Mouse (Mus musculus) layer of hippocampus, postnatal 25 days (tissue): Measurements from ENCODE around the gene Lcn11. TPM values are rescaled to one million over a fixed set of nuclear protein-coding genes. Genes with fewer than 3 reads are reported as not detected.
"Not testable (repeated sequence)": the region's sequence is repeated elsewhere in the genome, so short reads cannot be mapped to it uniquely, and the experiment has no call there.

Source experiments
- DNase-seq, 2 experiments: peaks; one replicate each; pipeline ENCODE4 v3.0.0; 2022; ENCODE audit warnings: mixed read lengths in 2 of 2, low spot score in 1 of 2; ENCODE audit errors: extremely low spot score in 1 of 2
- total RNA-seq, 2 experiments: library from RNA; stranded (reverse); gene quantifications; 2 replicates each; pipeline ENCODE4 v1.2.3; 2021

Gene Lcn11
- total RNA-seq = not detected

DNA sequence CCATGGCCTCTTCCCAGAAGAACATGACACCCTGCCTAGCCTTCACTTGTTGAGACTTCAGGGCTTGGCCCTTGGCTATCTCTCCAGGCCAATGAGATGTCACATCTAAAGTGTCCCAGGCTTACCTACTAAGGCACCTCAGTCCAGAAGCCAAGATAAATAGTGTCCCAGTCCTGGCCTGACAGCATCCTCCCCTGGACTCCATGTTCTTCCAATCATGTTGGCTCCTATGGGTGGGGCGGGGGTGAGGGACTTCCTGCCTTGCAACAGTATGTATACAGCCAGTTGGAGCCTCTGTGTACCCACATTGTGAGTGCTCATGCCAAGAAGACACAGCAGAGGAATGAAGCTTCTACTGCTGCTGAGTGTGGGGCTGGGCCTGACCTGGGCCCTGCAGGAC lies at the start of gene Lcn11:
Gene Lcn11 (plus strand): TSS at position 301 of the 400 bp plus-strand sequence.
- no peak for DNase-seq

DNA sequence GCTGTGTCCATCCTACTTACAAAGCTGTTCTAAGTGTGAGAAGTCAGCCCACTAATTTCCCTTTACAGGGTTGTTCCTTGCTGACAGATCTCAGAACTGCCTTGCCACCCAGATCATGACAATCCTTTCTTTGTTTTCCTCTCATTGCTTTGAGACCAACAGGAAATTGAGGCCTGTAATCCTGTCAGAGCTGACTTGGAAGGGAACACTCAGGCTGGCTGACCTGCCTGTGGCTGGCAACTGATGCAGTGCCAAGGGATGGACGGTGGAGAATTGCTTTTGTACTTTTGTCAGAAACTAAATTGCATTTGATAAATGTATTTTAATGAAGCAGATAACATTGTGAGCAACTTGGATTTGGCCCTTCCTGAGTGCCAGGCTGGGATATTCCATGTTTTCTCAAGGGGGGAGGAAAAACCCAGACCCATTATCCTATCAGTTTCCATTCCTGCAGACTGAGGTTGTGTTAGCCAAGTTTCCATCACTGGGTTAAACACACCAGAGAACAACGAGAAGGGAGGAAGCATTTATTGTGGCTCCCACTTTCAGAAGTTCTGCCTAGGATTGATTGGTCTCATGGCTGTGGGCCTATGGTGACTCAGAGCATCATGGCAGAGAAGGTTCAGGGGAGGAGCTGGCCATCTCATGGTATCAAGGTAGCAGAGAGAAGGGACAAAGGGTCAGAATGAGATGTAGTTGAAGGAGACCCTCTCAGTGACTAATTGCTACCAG lies 43.5 kb upstream of the Lcn11 start:
- DNase-seq = no peak

DNA sequence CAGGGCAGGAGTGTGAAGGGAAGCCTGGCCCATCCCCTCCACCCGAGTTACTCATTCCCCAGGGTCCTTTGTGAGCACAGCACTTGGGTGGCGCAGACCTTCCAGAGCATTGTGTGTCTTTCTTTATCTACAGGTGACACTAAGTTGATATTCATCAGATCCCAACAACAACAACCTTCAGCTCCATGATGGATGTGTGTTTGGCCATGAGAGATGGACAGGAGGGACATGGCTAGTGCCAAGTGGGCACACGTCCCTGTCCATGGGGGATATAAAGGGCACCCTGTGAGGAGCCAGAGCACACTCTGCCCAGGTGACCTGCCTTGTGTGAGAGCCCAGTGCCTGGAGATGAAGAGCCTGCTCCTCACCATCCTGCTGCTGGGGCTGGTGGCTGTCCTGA lies 40.1 kb upstream of the Lcn11 start, which contains the start of gene Obp2b:
Gene Obp2b (plus strand): TSS at position 301 of the 400 bp plus-strand sequence.
- not testable (repeated sequence) for DNase-seq

GRCm38 (mm10) chr2:25741671-25742070 lies 35.1 kb upstream of the Lcn11 start:
- DNase-seq = no peak

GRCm38 (mm10) chr2:25754201-25754600 lies 22.6 kb upstream of the Lcn11 start:
- DNase-seq = no peak

DNA sequence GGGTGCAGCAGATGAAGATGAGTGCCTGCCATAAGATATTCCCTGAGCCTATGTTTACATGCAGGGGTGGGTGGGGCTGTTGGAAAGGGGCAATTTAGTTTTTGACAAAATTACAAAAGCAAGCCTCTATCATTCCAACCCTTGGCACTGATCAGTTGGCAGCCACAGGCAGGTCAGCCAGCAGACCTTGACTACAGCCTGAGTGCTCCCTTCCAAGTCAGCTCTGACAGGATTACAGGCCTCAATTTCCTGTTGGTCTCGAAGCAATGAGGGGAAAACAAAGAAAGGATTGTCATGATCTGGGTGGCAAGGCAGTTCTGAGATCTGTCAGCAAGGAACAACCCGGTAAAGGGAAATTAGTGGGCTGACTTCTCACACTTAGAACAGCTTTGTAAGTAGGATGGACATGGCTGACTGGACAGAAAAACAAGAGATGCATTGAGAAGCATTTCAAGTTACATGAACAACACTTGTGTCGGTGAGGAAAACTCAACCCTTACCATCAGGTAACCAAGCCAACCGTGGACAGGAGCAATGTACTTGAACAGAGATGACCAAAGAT lies 18.7 kb upstream of the Lcn11 start:
- DNase-seq = no peak

GRCm38 (mm10) chr2:25765269-25765668 lies 11.5 kb upstream of the Lcn11 start, which contains the start of gene Lcn3:
TSS of gene Lcn3 (plus strand) at chr2:25765569.
- DNase-seq = no peak

GRCm38 (mm10) chr2:25767764-25768163 lies 9.1 kb upstream of the Lcn11 start:
- no peak for DNase-seq

DNA sequence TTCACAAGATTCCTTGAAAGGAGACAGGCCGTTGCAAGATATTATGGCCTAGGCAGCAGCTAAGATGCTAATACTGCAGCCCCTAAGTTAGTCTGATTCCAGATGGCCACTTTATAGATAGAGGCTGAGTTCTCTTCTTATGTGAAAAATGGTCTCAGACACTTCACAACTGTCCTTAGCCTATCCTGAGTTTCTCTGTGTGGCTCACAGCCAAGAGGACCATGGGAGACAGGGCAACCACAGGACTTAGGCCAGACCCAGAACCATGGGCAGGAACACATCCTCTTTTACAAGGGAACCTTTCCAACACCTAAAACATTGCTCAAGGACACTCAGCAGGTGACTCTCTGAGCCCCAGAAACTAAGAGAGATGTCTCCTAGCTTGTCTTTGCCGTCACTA lies 3.3 kb upstream of the Lcn11 start:
- no peak for DNase-seq

DNA sequence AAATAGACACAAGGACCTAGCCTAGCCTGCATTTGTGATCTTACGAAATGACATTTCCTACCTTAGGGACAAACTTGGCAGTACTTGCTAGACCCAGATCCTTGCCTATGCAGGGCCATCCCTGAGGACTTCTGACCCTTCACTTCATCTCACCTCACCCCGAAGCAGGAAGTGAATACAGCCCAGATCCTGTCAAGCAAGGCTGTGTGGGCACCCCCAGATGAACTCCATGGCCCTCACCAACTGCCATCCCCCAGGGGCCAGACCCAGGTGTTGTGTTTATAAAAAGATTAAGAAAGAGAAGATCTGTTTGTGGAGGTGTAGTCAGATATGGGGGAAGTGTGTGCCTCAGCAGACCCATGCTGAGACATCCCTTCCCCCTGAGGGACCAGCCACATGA lies 2.2 kb upstream of the Lcn11 start:
- DNase-seq = no peak

DNA sequence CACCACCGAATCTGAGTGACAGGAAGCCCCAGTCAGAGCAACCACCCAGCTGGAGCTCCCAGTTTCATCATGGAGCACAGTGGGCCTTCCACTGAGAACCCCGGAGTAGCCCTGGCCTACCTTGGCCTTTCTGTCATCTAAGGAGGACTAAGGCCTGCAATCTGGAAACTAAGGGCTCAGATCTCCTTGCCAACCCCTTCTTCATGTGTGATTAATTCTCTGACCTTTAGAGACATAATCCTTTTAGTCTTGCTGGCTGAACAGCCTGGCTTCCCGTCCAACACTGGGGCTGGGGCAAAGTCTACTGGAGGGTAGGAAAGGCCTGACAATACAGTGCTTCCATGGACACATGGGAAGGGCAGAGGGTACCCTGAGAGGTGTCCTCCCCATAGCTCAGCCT lies 826 bp upstream of the Lcn11 start:
- DNase-seq = no peak

DNA sequence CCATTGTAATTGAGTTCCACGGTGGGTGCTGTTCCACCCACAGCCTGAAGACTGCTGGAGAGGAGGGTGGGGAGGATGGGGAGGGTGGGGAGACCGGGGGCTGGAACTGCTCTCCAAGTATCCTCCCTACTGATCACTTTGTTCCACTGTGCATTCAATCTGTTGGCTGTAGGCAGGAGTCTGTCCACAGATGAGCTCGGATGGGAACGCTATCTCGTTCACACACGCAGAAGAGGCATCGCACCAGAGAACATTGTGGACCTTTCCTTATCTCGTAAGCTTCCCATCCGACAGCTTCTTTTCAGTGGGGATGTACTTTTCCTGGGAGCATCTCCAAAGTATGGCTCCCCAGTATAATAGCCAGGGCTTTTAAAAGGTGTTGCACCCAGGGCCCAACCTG lies 2.3 kb downstream of the Lcn11 start:
- DNase-seq = no peak

GRCm38 (mm10) chr2:25780921-25781320 lies 4.1 kb downstream of the Lcn11 start:
- no peak for DNase-seq

- DNase-seq = no peak
These were observed 5.1 kb downstream of the Lcn11 start, which contains the start of gene Gm13539 for GRCm38 (mm10) chr2:25781957-25782356. TSS of gene Gm13539 (plus strand) at chr2:25782257.

DNA sequence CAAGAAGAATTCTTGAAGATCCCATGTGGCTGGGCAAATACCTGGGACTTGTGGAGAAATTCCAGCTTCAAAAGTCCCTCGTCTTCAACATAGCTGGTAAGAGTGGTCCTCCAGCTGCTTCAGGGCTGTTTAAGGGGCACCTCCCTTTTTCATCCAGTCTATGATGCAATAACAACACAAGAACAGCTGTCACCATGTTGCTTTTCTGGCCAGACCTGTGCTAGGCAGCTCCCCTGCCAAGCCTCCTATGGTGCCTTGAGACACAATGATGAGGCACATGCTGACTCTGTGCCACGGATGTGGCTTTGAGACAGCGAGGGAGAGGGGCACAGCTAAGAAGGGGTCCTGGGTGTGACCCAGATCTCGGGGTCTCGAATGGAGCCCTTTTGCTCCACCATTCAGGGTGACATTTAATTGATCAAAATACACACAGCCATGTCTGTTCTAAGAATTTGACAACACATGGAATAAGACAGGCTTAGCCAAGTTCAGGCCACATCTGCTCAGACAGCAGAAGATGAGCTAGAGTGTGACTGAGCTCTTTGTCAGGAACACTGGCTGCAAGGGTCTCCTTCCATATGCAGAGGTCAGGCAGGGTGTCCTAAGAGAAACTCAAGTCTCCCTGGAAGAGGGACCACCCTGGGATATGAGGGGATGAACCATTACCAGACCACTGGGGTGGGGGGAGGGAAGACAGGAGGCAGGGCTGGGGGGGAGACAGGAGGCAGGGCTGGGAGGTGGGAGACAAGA lies 8.9 kb downstream of the Lcn11 start:
- DNase-seq = no peak

GRCm38 (mm10) chr2:25789092-25789491 lies 12.3 kb downstream of the Lcn11 start:
- no peak for DNase-seq

DNA sequence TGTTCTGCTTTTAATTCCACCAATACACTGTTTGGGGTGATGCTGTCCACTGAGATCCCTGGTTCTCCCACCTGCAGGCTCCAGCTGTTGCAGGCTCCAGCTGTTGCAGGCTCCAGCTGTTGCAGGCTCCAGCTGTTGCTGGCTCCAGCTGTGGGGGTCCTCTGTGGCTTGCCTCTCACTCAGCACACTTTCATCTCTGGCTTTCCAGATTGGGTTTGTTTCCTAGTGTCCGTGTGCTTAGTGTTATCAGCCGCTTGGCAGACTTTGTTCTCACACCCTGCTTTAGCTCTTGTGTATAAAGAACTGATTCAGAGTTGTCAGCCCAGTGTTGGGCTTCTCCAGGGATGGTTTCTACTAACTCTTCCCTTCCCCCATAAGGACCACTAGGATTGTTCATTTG lies 20.8 kb downstream of the Lcn11 start:
- DNase-seq = no peak

GRCm38 (mm10) chr2:25798065-25798464 lies 21.2 kb downstream of the Lcn11 start:
- no peak for DNase-seq

DNA sequence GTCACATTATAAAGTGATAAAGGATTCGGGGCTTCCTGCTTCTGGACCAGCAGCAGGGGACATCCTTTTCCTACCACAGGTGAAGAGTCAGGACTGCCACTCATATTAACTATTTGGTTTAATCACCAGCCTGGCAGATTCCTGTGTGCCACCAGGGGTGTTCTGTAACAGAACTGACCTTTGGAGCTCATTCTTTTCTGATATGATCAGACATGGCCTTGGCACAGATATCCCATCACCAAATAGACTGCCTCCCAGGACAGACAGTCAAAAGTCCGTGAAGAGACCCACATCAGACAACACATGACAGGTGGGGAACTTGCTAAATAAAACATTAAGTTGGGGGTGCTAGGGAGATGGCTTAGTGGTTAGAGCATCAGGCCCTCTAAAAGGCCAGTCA lies 34.9 kb downstream of the Lcn11 start:
- DNase-seq = no peak

- no peak for DNase-seq
These were observed 36.5 kb downstream of the Lcn11 start for GRCm38 (mm10) chr2:25813364-25813763.

DNA sequence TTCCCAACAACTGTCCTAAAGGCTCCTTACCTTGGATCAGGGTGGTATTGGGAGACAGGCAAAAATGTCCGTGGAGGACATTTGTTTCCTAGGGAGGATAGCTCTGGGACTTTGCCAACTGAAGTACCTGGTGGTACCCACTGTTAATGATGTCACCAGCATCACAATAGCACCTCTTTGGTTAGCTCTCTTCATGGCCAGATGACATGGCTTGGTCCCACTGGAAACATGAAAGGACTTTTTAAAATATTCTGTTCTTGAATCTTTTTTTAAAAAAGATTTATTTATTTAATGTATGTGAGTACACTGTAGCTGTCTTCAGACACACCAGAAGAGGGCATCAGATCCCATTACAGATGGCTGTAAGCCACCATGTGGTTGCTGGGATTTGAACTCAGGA lies 38.9 kb downstream of the Lcn11 start, which contains the start of gene Glt6d1:
Gene Glt6d1 (minus strand): TSS at position 101 of the 400 bp plus-strand sequence.
- not testable (repeated sequence) for DNase-seq
